Mouse (Mus musculus) CH12.LX (cell line): ENCODE results near the gene Krtap13. TPM values are rescaled to one million over a fixed set of nuclear protein-coding genes. Genes with fewer than 3 reads are reported as not detected.
"Not testable (repeated sequence)": the region's sequence is repeated elsewhere in the genome, so short reads cannot be mapped to it uniquely, and the experiment has no call there.

Experiments used
- DNase-seq: peaks from one replicate; pipeline ENCODE4 v3.0.0-alpha.2; 2013; ENCODE audit errors: extremely low read depth
- H3K27ac ChIP-seq: 2 replicates; pipeline ENCODE4 v1.5.1; 2012; ENCODE audit warnings: low read depth, mild to moderate bottlenecking, control low read depth, moderate library complexity; ENCODE audit not compliant: insufficient read depth
- H3K27me3 ChIP-seq: replicated peaks from 2 replicates; pipeline ENCODE3; 2012; ENCODE audit warnings: inconsistent platforms
- H3K36me3 ChIP-seq, 2 experiments: replicated peaks in 1 of 2; 2 replicates each; pipeline versions ENCODE3 to v1.6.1; 2012; ENCODE audit warnings: inconsistent platforms in 1 of 2, low read length in 1 of 2, mild to moderate bottlenecking in 1 of 2, mixed read lengths in 1 of 2, moderate library complexity in 1 of 2; ENCODE audit not compliant: control insufficient read depth in 1 of 2, insufficient read depth in 1 of 2
- H3K4me1 ChIP-seq, 2 experiments: 2 replicates each; pipeline ENCODE4 v1.6.1; 2012; ENCODE audit warnings: inconsistent platforms in 1 of 2, moderate library complexity in 1 of 2; ENCODE audit not compliant: insufficient read depth in 2 of 2, control insufficient read depth in 1 of 2
- H3K4me2 ChIP-seq: 2 replicates; pipeline ENCODE4 v1.6.1; 2012; ENCODE audit warnings: low read depth, mild to moderate bottlenecking, control low read depth; ENCODE audit not compliant: poor library complexity, insufficient read depth, severe bottlenecking
- H3K4me3 ChIP-seq, 3 experiments: fragments of 150-350 bp in 1 of 3; sonication (generic) in 1 of 3; replicated peaks in 1 of 3; 2 replicates each; pipeline versions ENCODE3 to v1.5.1; 2011 to 2012; ENCODE audit warnings: low read depth in 2 of 3, low read length in 2 of 3, mild to moderate bottlenecking in 2 of 3, moderate library complexity in 2 of 3, control low read depth in 1 of 3, improper control_type of control experiment in 1 of 3, inconsistent platforms in 1 of 3, mixed read lengths in 1 of 3; ENCODE audit not compliant: poor library complexity in 1 of 3
- H3K79me2 ChIP-seq: replicated peaks from 2 replicates; pipeline ENCODE4 v1.6.1; 2012; ENCODE audit warnings: mild to moderate bottlenecking, moderate library complexity; ENCODE audit not compliant: control insufficient read depth, poor library complexity, insufficient read depth, severe bottlenecking; ENCODE audit errors: extremely low read depth
- H3K9ac ChIP-seq: 2 replicates; pipeline ENCODE4 v1.6.1; 2012; ENCODE audit warnings: low read depth, mild to moderate bottlenecking, control low read depth, moderate library complexity; ENCODE audit not compliant: insufficient read depth
- H3K9me3 ChIP-seq: replicated peaks from 2 replicates; pipeline ENCODE3; 2012; ENCODE audit warnings: low read length, inconsistent platforms, mixed read lengths
- CHD1 ChIP-seq: IDR thresholded peaks from 2 replicates; pipeline ENCODE4 v1.6.1; 2012; ENCODE audit warnings: low read depth, low read length, improper control_type of control experiment, inconsistent platforms
- CTCF ChIP-seq, 2 experiments: IDR thresholded peaks in 1 of 2; conservative IDR thresholded peaks in 1 of 2; 2 replicates each; pipeline ENCODE4 v1.5.1; 2011 to 2012; ENCODE audit warnings: low read depth in 2 of 2, low read length in 2 of 2, improper control_type of control experiment in 1 of 2, inconsistent platforms in 1 of 2, mild to moderate bottlenecking in 1 of 2, moderate library complexity in 1 of 2
- E2F4 ChIP-seq: IDR thresholded peaks from 2 replicates; pipeline ENCODE4 v1.6.1; 2011; ENCODE audit warnings: low read depth, low read length, improper control_type of control experiment; ENCODE audit not compliant: insufficient replicate concordance
- EP300 ChIP-seq: IDR thresholded peaks from 2 replicates; pipeline ENCODE4 v1.6.1; 2011; ENCODE audit warnings: low read length, improper control_type of control experiment
- HCFC1 ChIP-seq: IDR thresholded peaks from 2 replicates; pipeline ENCODE4 v1.6.1; 2012; ENCODE audit warnings: low read depth, mild to moderate bottlenecking, inconsistent platforms, low read length, improper control_type of control experiment
- MAFK ChIP-seq: IDR thresholded peaks from 2 replicates; pipeline ENCODE4 v1.6.1; 2011; ENCODE audit warnings: low read length, improper control_type of control experiment; ENCODE audit not compliant: insufficient replicate concordance
- MAX ChIP-seq: IDR thresholded peaks from 2 replicates; pipeline ENCODE4 v1.6.1; 2011; ENCODE audit warnings: low read length, improper control_type of control experiment
- MAZ ChIP-seq: IDR thresholded peaks from 2 replicates; pipeline ENCODE4 v1.6.1; 2012; ENCODE audit warnings: low read depth, mild to moderate bottlenecking, inconsistent platforms, low read length, improper control_type of control experiment, moderate library complexity
- MXI1 ChIP-seq: IDR thresholded peaks from 2 replicates; pipeline ENCODE4 v1.6.1; 2011; ENCODE audit warnings: mild to moderate bottlenecking, low read depth, low read length, improper control_type of control experiment
- NELFE ChIP-seq: IDR thresholded peaks from 2 replicates; pipeline ENCODE4 v1.6.1; 2011; ENCODE audit warnings: low read depth, low read length, improper control_type of control experiment
- NRF1 ChIP-seq: IDR thresholded peaks from 2 replicates; pipeline ENCODE4 v1.6.1; 2014; ENCODE audit warnings: low read depth, mild to moderate bottlenecking, inconsistent platforms, low read length, improper control_type of control experiment, moderate library complexity
- PAX5 ChIP-seq: IDR thresholded peaks from 2 replicates; pipeline ENCODE4 v1.6.1; 2012; ENCODE audit warnings: low read length, inconsistent platforms, mixed read lengths
- POLR2A ChIP-seq: IDR thresholded peaks from 2 replicates; pipeline ENCODE4 v1.6.1; 2011; ENCODE audit warnings: low read depth, mild to moderate bottlenecking, improper control_type of control experiment, low read length
- POLR2AphosphoS2 ChIP-seq: IDR thresholded peaks from 2 replicates; pipeline ENCODE4 v1.6.1; 2011; ENCODE audit warnings: low read depth, low read length, improper control_type of control experiment
- RAD21 ChIP-seq: IDR thresholded peaks from 2 replicates; pipeline ENCODE4 v1.6.1; 2011; ENCODE audit warnings: low read depth, mild to moderate bottlenecking, low read length, improper control_type of control experiment, moderate library complexity
- RCOR1 ChIP-seq: conservative IDR thresholded peaks from 2 replicates; pipeline ENCODE4 v1.6.1; 2012; ENCODE audit warnings: low read depth, mild to moderate bottlenecking, inconsistent platforms, low read length, improper control_type of control experiment
- SIN3A ChIP-seq: IDR thresholded peaks from 2 replicates; pipeline ENCODE4 v1.6.1; 2012; ENCODE audit warnings: low read length, improper control_type of control experiment, inconsistent platforms
- SMC3 ChIP-seq: IDR thresholded peaks from 2 replicates; pipeline ENCODE4 v1.6.1; 2011; ENCODE audit warnings: low read depth, low read length, improper control_type of control experiment
- TBP ChIP-seq: conservative IDR thresholded peaks from 2 replicates; pipeline ENCODE4 v1.6.1; 2011; ENCODE audit warnings: low read depth, low read length, improper control_type of control experiment
- TCF12 ChIP-seq: IDR thresholded peaks from 2 replicates; pipeline ENCODE4 v1.6.1; 2014; ENCODE audit warnings: low read depth, mild to moderate bottlenecking, inconsistent platforms, low read length, improper control_type of control experiment
- USF1 ChIP-seq: IDR thresholded peaks from 2 replicates; pipeline ENCODE4 v1.6.1; 2014; ENCODE audit warnings: low read depth, mild to moderate bottlenecking, inconsistent platforms, low read length, improper control_type of control experiment
- USF2 ChIP-seq: conservative IDR thresholded peaks from 2 replicates; pipeline ENCODE4 v1.6.1; 2011; ENCODE audit warnings: low read depth, low read length, improper control_type of control experiment
- ZMIZ1 ChIP-seq: IDR thresholded peaks from 2 replicates; pipeline ENCODE4 v1.6.1; 2012; ENCODE audit warnings: low read depth, mild to moderate bottlenecking, inconsistent platforms, low read length, improper control_type of control experiment
- ZNF384 ChIP-seq: IDR thresholded peaks from 2 replicates; pipeline ENCODE4 v1.6.1; 2012; ENCODE audit warnings: low read depth, low read length, improper control_type of control experiment, inconsistent platforms
- dilution Hi-C: fragments of 300-500 bp; cut with MboI; formaldehyde crosslinking; loops from 2 replicates; pipeline ENCODE4 v1.14.3; 2020; ENCODE audit warnings: low sequenced_read_pairs; ENCODE audit not compliant: extremely low pct_unique_long_range_greater_than_20kb, extremely low pct_ligation_motif_present
- in situ Hi-C: fragments of 300-500 bp; cut with MboI; formaldehyde crosslinking; loops from 3 replicates; pipeline ENCODE4 v1.14.3; 2019; ENCODE audit warnings: low sequenced_read_pairs, low pct_ligation_motif_present, low pct_unique_long_range_greater_than_20kb, mixed read lengths
- polyA plus RNA-seq: library from polyadenylated mRNA; unstranded; fragments of >175 nt; gene quantifications from 2 replicates; pipeline ENCODE4 v1.2.1, GENCODE M21; 2012; ENCODE audit warnings: low read depth; ENCODE audit not compliant: insufficient read length
- total RNA-seq, 2 experiments: library from RNA; depleted of rRNA; stranded (reverse); fragments of 300-350 nt in 1 of 2; fragments of >200 nt in 1 of 2; gene quantifications; 2 replicates each; pipeline ENCODE4 v1.2.3; 2012 to 2014

Krtap13 gene
- total and polyA plus RNA-seq, 3 experiments, result not detected

DNA sequence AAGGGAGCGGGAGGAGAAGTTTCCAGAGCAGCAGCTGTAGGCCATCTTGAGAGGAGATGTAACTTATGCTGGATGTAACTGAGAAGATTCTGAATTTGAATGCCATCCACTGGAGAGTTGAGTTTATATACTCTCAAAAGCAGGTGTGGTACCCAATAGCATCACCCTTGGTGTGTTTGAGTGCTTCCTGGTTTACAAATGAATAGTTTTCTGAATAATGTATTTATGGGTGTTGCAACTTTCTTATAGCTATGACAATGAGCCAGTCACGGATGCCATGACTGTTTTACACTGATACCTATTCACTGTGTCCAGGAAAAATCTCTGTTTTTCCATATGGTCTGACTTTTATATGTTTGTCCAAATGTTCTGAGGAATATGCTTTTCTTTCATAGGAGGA is 22.7 kb upstream of the Krtap13 start, which contains the start of gene 2310057N15Rik:
Gene 2310057N15Rik, minus strand, starts transcription at position 101 of the 400 bp plus-strand sequence.
- DNase-seq, result no peak
- in situ Hi-C loops, result no loop called here
- Histone ChIP-seq H3K27me3 (no peaks in the 10 kb centered on the region), H3K9me3 (peaks cover 39% of the 10 kb centered on the region), H3K79me2 (no peaks in the 10 kb centered on the region), H3K36me3 (no peaks in the 10 kb centered on the region), H3K27ac (no peak within 1 kb of the TSS), H3K4me3 (no peak within 1 kb of the TSS), H3K4me1 (no peaks in the 10 kb centered on the region), H3K4me2 (no peak within 1 kb of the TSS), H3K9ac (no peak within 1 kb of the TSS)
- TF ChIP-seq EP300, result no peak
- TF ChIP-seq POLR2AphosphoS2, result no peak
- no peak for TF ChIP-seq RCOR1
- TF ChIP-seq NRF1, result no peak
- no peak for TF ChIP-seq CTCF (conservative IDR thresholded peaks at IDR 0.05 in 1 of 2, IDR thresholded peaks at IDR 0.05 in 1 of 2; ENCODE audit: low read depth in 2 of 2, low read length in 2 of 2)
- no peak for TF ChIP-seq MAZ
- TF ChIP-seq POLR2A, result no peak
- TF ChIP-seq MXI1, result no peak
- TF ChIP-seq TCF12, result no peak
- no peak for TF ChIP-seq E2F4
- dilution Hi-C loops, result no loop called here

GRCm38 (mm10) chr16:88758547-88758946 is 7.1 kb upstream of the Krtap13 start, which contains the start of gene 2310034C09Rik:
Gene 2310034C09Rik, plus strand, starts transcription at chr16:88758847.
- H3K4me2 ChIP-seq, H3K4me1 ChIP-seq, DNase-seq, H3K27me3 ChIP-seq, H3K9ac ChIP-seq, in situ Hi-C loops, H3K36me3 ChIP-seq, H3K79me2 ChIP-seq, H3K27ac ChIP-seq, dilution Hi-C loops, H3K4me3 ChIP-seq: not testable (repeated sequence)
- H3K9me3 ChIP-seq, result peaks cover 37% of the 10 kb centered on the region

DNA sequence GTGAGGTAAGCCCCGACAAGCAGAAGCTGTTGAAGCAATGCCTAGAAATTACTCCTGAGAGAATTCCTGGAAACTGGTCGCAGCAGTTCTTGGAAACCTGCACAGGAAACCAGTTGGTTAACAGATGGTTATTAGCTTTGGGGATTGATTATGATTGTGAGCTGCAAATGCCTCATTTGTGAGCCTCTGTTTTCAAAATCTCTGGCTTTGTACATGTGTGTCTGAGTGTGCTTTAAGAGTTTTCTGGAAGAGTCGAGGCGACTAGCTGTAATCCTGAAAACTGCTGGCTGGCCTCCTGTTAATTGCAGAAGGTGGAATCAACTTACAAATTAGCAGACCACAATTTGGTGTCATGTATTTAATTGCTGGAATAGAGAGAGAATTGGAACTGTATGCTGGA is 3.5 kb downstream of the Krtap13 start:
- no peak overlapping the region for H3K9ac ChIP-seq
- no peak overlapping the region for H3K27ac ChIP-seq
- H3K4me3 ChIP-seq, result no peak overlapping the region
- TF ChIP-seq PAX5 (no peak), MAX (no peak), HCFC1 (no peak), USF2 (no peak), MAFK (no peak), TCF12 (no peak), POLR2A (no peak), CTCF (conservative IDR thresholded peaks at IDR 0.05 in 1 of 2, IDR thresholded peaks at IDR 0.05 in 1 of 2; ENCODE audit: low read depth in 2 of 2, low read length in 2 of 2) (no peak), NELFE (no peak), SIN3A (no peak), SMC3 (no peak), ZNF384 (no peak), TBP (no peak), USF1 (no peak), CHD1 (no peak), RAD21 (no peak), ZMIZ1 (no peak)
- no peak for DNase-seq
- in situ Hi-C loops, result no loop called here
- H3K4me2 ChIP-seq, result no peak overlapping the region
- H3K27me3 ChIP-seq, result no peaks in the 10 kb centered on the region
- no peaks in the 10 kb centered on the region for H3K36me3 ChIP-seq
- peaks cover 48% of the 10 kb centered on the region for H3K9me3 ChIP-seq
- dilution Hi-C loops, result no loop called here
- H3K79me2 ChIP-seq, result no peaks in the 10 kb centered on the region
- no peaks in the 10 kb centered on the region for H3K4me1 ChIP-seq
